Mouse (Mus musculus) spleen, adult 12 weeks (tissue): ENCODE data around the gene Dync1i2.

Experiments used
- DNase-seq: peaks from one replicate; pipeline ENCODE4 v3.0.0; 2022; ENCODE audit warnings: low spot score

The Dync1i2 gene

GRCm38 (mm10) chr2:71203819-71204432 is 7.6 kb upstream of the Dync1i2 start:
- DNase-seq: no peak

GRCm38 (mm10) chr2:71209041-71209755 is 2.3 kb upstream of the Dync1i2 start:
- DNase-seq: no peak

- no peak for DNase-seq
Measured at GRCm38 (mm10) chr2:71211096-71211495, 410 bp upstream of the Dync1i2 start.

- DNase-seq: no peak
Measured at GRCm38 (mm10) chr2:71212360-71212726, 837 bp downstream of the Dync1i2 start.

- no peak for DNase-seq
Measured at GRCm38 (mm10) chr2:71221020-71221419, 9.5 kb downstream of the Dync1i2 start.

GRCm38 (mm10) chr2:71227398-71227797 is 15.9 kb downstream of the Dync1i2 start:
- no peak for DNase-seq

- DNase-seq: no peak
Measured at GRCm38 (mm10) chr2:71229603-71230002, 18.1 kb downstream of the Dync1i2 start.

GRCm38 (mm10) chr2:71231951-71232350 is 20.4 kb downstream of the Dync1i2 start:
- DNase-seq: no peak

GRCm38 (mm10) chr2:71232976-71233375 is 21.5 kb downstream of the Dync1i2 start:
- no peak for DNase-seq

- no peak for DNase-seq
Measured at GRCm38 (mm10) chr2:71235420-71235819, 23.9 kb downstream of the Dync1i2 start.

GRCm38 (mm10) chr2:71236009-71236408 is 24.5 kb downstream of the Dync1i2 start:
- no peak for DNase-seq

- DNase-seq: no peak
Measured at GRCm38 (mm10) chr2:71241505-71241904, 30.0 kb downstream of the Dync1i2 start.

- no peak for DNase-seq
Measured at GRCm38 (mm10) chr2:71242180-71242579, 30.7 kb downstream of the Dync1i2 start.

- DNase-seq: no peak
Measured at GRCm38 (mm10) chr2:71243058-71243672, 31.7 kb downstream of the Dync1i2 start.

GRCm38 (mm10) chr2:71244807-71245206 is 33.3 kb downstream of the Dync1i2 start:
- DNase-seq: no peak

- DNase-seq: no peak
Measured at GRCm38 (mm10) chr2:71245416-71245815, 33.9 kb downstream of the Dync1i2 start.

GRCm38 (mm10) chr2:71246096-71246495 is 34.6 kb downstream of the Dync1i2 start:
- no peak for DNase-seq

- no peak for DNase-seq
Measured at GRCm38 (mm10) chr2:71248071-71248470, 36.6 kb downstream of the Dync1i2 start.

- no peak for DNase-seq
Measured at GRCm38 (mm10) chr2:71250841-71251240, 39.3 kb downstream of the Dync1i2 start.

- no peak for DNase-seq
Measured at GRCm38 (mm10) chr2:71254836-71255235, 43.3 kb downstream of the Dync1i2 start.

- DNase-seq: no peak
Measured at GRCm38 (mm10) chr2:71256581-71256980, 45.1 kb downstream of the Dync1i2 start.

- no peak for DNase-seq
Measured at GRCm38 (mm10) chr2:71264585-71264984, 53.1 kb downstream of the Dync1i2 start.

- no peak for DNase-seq
Measured at GRCm38 (mm10) chr2:71268691-71269090, 57.2 kb downstream of the Dync1i2 start.
